Mouse (Mus musculus): ENCODE results near the gene Mreg. TPM values are rescaled to one million over a fixed set of nuclear protein-coding genes. Genes with fewer than 3 reads are reported as not detected.

The Mreg gene
- polyA plus RNA-seq (2015; fragmentation: Illumina TruSeq; extraction: RNeasy Lipid Tissue Mini Kit (QIAGEN cat#74804); ENCODE audit: insufficient read depth, low replicate concordance): 21.4 TPM

GRCm38 (mm10) chr1:72211701-72212699 lies at the start of gene Mreg:
Gene Mreg, minus strand, starts transcription at chr1:72212307.

Other genes with a start within 250 kb of the Mreg start
- 6.7 TPM for gene Pecr, start 72.0 kb upstream of the Mreg start, polyA plus RNA-seq (2015; fragmentation: Illumina TruSeq; extraction: RNeasy Lipid Tissue Mini Kit (QIAGEN cat#74804); ENCODE audit: insufficient read depth, low replicate concordance)
- gene Tmem169, start 72.1 kb upstream of the Mreg start, polyA plus RNA-seq (2015; fragmentation: Illumina TruSeq; extraction: RNeasy Lipid Tissue Mini Kit (QIAGEN cat#74804); ENCODE audit: insufficient read depth, low replicate concordance): not detected
- gene Xrcc5, start 95.1 kb upstream of the Mreg start, polyA plus RNA-seq (2015; fragmentation: Illumina TruSeq; extraction: RNeasy Lipid Tissue Mini Kit (QIAGEN cat#74804); ENCODE audit: insufficient read depth, low replicate concordance): 30.5 TPM